Mouse (Mus musculus) forelimb bud, embryonic 11.5 days (tissue): ENCODE measurements around the gene P2rx1.

Source experiments
- DNase-seq: peaks from one replicate; pipeline ENCODE4 v3.0.0-alpha.2; 2012; ENCODE audit warnings: low read depth, low spot score

Gene P2rx1

DNA sequence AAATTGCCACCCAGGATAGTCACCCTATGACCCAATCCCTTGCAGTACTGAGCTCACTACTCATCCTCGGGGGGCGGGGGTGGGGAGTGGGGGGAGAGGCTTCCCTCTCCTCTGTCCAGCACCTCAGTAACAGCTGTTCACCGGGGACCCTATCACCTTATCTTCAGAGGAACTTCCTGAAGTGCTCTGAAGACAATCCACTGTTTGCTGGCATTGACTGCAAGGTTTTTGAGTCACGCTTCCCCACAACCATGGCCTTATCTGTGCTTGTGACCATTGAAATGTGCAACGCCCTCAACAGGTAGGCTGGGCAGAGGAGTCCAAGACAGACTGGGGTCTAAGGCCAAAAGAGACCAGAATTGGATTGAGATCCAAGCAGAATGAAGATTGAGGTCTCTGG lies 11.1 kb upstream of the P2rx1 start:
- no peak for DNase-seq

GRCm38 (mm10) chr11:72989044-72989443 lies 9.9 kb upstream of the P2rx1 start:
- no peak for DNase-seq

DNA sequence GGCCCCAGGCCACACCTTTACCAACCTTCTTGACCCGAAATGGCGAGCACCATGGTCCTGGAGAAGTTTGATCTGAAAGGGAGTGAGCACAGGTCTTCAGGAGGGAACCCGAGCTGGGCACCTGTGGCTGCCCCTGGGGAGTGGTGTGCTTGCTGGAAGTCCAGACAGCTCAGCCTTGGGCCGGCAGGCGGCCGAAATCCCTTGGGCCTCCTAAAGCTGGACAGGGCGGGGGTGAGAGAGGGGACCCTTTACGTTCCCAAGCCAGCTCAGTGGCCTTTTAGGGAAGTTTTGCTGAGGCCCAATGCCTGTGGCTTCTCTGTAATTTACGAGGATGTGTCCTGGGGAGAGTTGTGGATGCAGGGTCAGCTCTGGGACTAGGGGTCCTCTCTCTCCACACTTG lies 8.2 kb upstream of the P2rx1 start:
- DNase-seq = no peak

GRCm38 (mm10) chr11:72991961-72992360 lies 6.9 kb upstream of the P2rx1 start:
- no peak for DNase-seq

GRCm38 (mm10) chr11:72996346-72996745 lies 2.6 kb upstream of the P2rx1 start:
- no peak for DNase-seq

GRCm38 (mm10) chr11:72996781-72997180 lies 2.1 kb upstream of the P2rx1 start:
- DNase-seq = no peak

GRCm38 (mm10) chr11:72997529-72998326 lies 1.2 kb upstream of the P2rx1 start:
- DNase-seq = no peak

DNA sequence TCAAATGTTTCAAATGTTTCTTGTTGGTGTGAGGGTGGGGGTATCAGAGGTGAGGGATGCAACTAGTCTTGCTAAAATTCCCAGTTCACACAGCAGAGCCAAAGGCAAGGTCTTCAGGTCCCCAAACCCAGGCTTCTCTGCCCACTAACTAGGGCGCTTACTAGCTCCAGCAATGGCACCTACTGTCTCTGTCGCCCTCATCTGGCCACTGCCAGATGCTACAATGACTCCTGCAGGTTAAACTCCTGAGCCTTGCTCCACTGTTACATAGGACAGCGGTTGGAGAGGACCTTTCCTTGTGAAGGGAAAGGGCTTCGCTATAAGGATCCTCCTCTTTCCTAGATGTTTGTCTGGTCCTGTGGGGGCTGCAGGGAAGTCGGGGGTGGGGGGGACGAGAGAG lies 2.1 kb downstream of the P2rx1 start:
- DNase-seq = peak; percentile 62

GRCm38 (mm10) chr11:73006377-73006776 lies 7.5 kb downstream of the P2rx1 start:
- peak; percentile 71 for DNase-seq

GRCm38 (mm10) chr11:73007113-73007512 lies 8.2 kb downstream of the P2rx1 start:
- no peak for DNase-seq

- peak; percentile 31 for DNase-seq
Measured at GRCm38 (mm10) chr11:73007698-73008481, 9.0 kb downstream of the P2rx1 start.

- no peak for DNase-seq
Measured at GRCm38 (mm10) chr11:73008826-73009225, 9.9 kb downstream of the P2rx1 start.

- no peak for DNase-seq
Measured at GRCm38 (mm10) chr11:73009531-73010274, 10.8 kb downstream of the P2rx1 start.

GRCm38 (mm10) chr11:73013981-73014380 lies 15.1 kb downstream of the P2rx1 start:
- no peak for DNase-seq

GRCm38 (mm10) chr11:73014831-73015344 lies 16.0 kb downstream of the P2rx1 start:
- no peak for DNase-seq

DNA sequence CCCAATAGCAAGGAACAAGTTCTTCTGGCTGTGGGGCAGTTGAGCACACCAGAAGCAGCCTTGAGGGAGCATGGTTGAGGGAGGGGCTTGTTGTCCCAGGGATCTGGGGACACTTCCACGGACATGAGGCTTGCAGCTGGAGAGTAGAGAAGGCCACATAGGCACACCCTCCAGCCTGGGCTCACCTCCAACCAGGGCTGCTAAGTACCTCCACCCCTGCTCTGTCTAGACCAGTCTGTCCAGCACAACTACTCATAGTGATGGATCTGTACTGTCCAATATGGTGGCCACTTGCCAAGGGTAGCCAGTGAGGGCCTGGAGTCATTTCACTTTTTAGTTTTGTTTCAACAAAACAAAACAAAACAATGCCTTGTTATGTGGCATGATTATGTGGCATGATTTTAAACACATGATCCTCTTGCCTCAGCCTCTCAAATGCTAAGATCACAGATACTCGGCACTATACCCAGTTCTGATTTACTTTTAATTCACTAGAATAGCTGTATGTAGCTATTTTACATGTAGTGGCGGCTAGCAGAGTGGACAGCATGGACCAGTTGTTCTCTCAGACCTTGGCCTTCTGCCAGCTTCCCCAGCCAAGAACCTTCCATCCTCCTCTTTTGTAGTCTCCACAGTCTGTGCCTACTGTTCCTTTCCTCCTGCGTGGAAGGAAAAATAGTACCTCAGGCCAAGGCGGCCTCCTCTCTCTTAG lies 16.6 kb downstream of the P2rx1 start:
- DNase-seq = no peak

DNA sequence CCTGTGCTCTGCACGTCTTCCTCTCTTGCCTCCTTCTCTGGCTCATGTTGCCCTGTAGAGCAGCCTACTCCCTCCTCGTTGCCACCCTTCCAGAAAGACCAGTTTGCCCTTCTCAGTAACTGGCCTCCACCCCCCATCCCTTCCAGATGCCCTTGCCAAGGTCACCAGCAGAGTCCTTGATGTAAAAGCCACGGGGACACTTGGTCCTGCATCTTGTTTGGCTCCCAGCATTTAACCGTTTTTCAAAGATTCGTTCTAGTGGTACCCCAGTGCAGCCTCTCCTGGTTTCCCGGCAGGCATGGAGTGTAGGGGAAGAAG lies 17.2 kb downstream of the P2rx1 start:
- no peak for DNase-seq

- DNase-seq = peak; percentile 89
Measured at GRCm38 (mm10) chr11:73018471-73019146, 19.7 kb downstream of the P2rx1 start, which contains the start of gene Camkk1. TSS of gene Camkk1 (plus strand) at chr11:73019008.

DNA sequence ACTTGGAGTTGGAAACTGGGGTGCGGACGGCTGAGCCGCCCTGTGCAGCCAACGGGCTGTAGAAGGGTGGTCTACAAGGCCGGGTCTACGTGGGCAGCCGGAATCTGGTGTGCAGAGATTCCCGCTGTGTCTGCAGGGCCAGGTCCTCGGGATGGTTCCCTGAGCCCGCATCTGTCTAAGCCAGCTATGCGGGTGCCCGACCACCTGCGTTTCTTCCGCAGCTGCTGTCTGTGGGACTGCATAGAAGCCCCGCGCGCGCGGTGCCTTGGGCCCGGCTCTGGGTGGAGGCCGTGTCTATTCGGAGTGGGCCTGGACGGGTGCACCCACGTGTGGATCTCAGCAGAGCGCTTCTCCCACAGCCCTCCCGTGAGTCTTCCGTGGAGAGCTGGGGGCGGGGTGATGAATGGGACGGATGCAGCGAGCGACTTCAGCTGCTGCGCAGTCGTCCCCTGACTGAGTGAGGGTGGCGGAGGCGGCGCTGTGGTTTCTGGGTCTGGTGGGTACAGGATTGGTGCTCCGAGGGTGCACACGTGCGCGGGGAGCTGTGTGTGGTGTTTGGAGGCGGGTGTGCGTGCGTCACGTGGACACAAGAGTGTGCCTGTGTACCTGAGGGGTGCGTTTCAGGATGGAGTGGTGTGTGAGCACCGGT lies 20.4 kb downstream of the P2rx1 start:
- peak; percentile 20 for DNase-seq
